Mouse (Mus musculus) liver, embryonic 14.5 days (tissue): ENCODE measurements at regions not wholly inside any gene's neighbourhood (a gene's known extent, or its start where the extent isn't known, plus 50 kb on each side); places are given as distances from the start of the nearest gene placed in this dataset.

ENCODE experiments used
- ATAC-seq: fragments of 200-750 bp; cut with Nextera tagmentation; 2 replicates; pipeline ENCODE4 v1.8.0; 2017; ENCODE audit warnings: moderate number of reproducible peaks, mild to moderate bottlenecking, moderate library complexity; ENCODE audit not compliant: insufficient read depth
- DNase-seq, 3 experiments: peaks; one replicate each; pipeline ENCODE4 v3.0.0-alpha.2; 2012 to 2013; ENCODE audit warnings: low read depth in 3 of 3, low spot score in 3 of 3
- H3K27ac ChIP-seq: fragments of 300-500 bp; sonication (generic); 2 replicates; pipeline ENCODE4 v1.5.1; 2014; ENCODE audit warnings: moderate library complexity, mild to moderate bottlenecking, control low read depth, inconsistent platforms
- H3K27me3 ChIP-seq: fragments of 300-500 bp; sonication (generic); 2 replicates; pipeline ENCODE4 v1.6.1; 2014; ENCODE audit warnings: mild to moderate bottlenecking, low read length, moderate library complexity; ENCODE audit not compliant: control insufficient read depth, insufficient read depth
- H3K36me3 ChIP-seq: fragments of 300-500 bp; sonication (generic); replicated peaks from 2 replicates; pipeline ENCODE4 v1.6.1; 2014; ENCODE audit warnings: low read depth; ENCODE audit not compliant: control insufficient read depth, insufficient read depth
- H3K4me1 ChIP-seq, 2 experiments: fragments of 200-500 bp in 1 of 2; fragments of 300-500 bp in 1 of 2; sonication (generic) in 1 of 2; replicated peaks; 2 replicates each; pipeline ENCODE4 v1.6.1; 2012 to 2014; ENCODE audit warnings: antibody characterized with exemption in 1 of 2, inconsistent platforms in 1 of 2, low read length in 1 of 2; ENCODE audit not compliant: control insufficient read depth in 2 of 2, insufficient read depth in 2 of 2
- H3K4me2 ChIP-seq: fragments of 300-500 bp; sonication (generic); 2 replicates; pipeline ENCODE4 v1.6.1; 2014; ENCODE audit warnings: low read depth, mild to moderate bottlenecking, control low read depth, moderate library complexity
- H3K4me3 ChIP-seq, 2 experiments: fragments of 200-500 bp in 1 of 2; fragments of 300-500 bp in 1 of 2; sonication (generic) in 1 of 2; 2 replicates each; pipeline ENCODE4 v1.5.1; 2012 to 2014; ENCODE audit warnings: low read depth in 2 of 2, low read length in 2 of 2, mild to moderate bottlenecking in 2 of 2, control low read depth in 1 of 2, inconsistent platforms in 1 of 2, moderate library complexity in 1 of 2; ENCODE audit not compliant: insufficient read depth in 1 of 2
- H3K9ac ChIP-seq: fragments of 300-500 bp; sonication (generic); replicated peaks from 2 replicates; pipeline ENCODE4 v1.6.1; 2014; ENCODE audit warnings: mild to moderate bottlenecking, control low read depth, moderate library complexity
- H3K9me3 ChIP-seq: fragments of 300-500 bp; sonication (generic); 2 replicates; pipeline ENCODE4 v1.6.1; 2016; ENCODE audit warnings: low read length, mixed read lengths; ENCODE audit not compliant: control insufficient read depth
- CTCF ChIP-seq: IDR thresholded peaks from 2 replicates; pipeline ENCODE4 v1.5.1; 2016; ENCODE audit warnings: antibody characterized with exemption, low read depth, control low read depth
- EP300 ChIP-seq: IDR thresholded peaks from 2 replicates; pipeline ENCODE4 v1.6.1; 2016; ENCODE audit warnings: antibody characterized with exemption, low read depth
- WGBS: fragments of 180-500 bp; shearing (Covaris S2); extraction: QIAGEN DNeasy Blood & Tissue Kit; methylation state at CpG from one replicate; pipeline ENCODE4 v1.1.7; 2014; ENCODE audit not compliant: insufficient replicate concordance; 5-methylcytosine and 5-hydroxymethylcytosine counted together

DNA sequence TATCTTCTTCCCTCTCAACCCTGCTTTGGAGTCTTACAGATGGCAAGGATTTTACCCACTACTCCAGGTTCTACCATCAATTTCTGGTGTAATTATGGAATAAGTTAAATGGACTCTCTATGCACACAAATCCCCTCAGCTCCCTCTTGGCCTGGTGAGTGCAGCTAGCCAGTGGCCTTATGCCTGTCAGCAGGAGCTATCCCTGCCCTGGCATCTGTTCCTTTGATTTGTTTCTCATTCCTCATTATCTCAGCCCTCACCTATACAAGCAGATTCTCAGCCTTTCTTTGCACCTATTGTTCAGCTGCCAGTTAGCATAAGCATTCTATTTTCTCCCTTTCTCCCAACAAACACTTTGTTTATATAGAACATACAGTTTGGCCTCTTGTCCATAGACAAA is 150.3 kb downstream of the Rnf152 start:
- no peaks in the 10 kb centered on the region for H3K9me3 ChIP-seq

DNA sequence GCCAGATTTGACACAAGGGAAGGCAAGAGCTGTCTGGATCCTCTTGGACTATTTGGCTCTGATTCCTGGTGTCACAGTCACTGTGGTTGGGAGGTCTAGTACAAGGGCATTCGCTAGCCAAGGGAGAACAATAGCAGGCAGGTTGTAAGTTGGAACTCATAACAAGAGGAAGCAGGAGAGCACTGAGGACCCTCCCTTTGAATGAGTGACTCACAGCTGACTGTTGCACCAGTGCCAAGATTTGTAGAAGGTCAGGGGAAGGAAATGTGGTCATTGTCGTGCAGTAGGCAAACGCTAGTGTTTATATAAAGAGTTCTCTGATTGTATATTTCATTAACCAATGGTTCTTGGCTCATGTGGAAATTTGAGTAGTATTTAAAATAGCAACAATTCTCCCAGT is 157.2 kb downstream of the Rnf152 start:
- WGBS = 16% methylated on average over 3 of the region's 3 CpGs
- no peak for TF ChIP-seq EP300
- no peak for TF ChIP-seq CTCF
- H3K27ac ChIP-seq = no peak overlapping the region
- no peak for ATAC-seq
- no peak overlapping the region for H3K4me2 ChIP-seq
- H3K4me3 ChIP-seq = no peak overlapping the region
- no peaks in the 10 kb centered on the region for H3K4me1 ChIP-seq
- H3K36me3 ChIP-seq = no peaks in the 10 kb centered on the region
- no peak overlapping the region for H3K9ac ChIP-seq
- H3K9me3 ChIP-seq = no peaks in the 10 kb centered on the region
- H3K27me3 ChIP-seq = no peaks in the 10 kb centered on the region
- no peak for DNase-seq

More for the DNA sequence above, 150.3 kb downstream of the Rnf152 start:
- Histone ChIP-seq H3K27ac (no peak overlapping the region), H3K36me3 (no peaks in the 10 kb centered on the region), H3K4me3 (no peak overlapping the region), H3K9ac (no peak overlapping the region), H3K4me1 (no peaks in the 10 kb centered on the region), H3K4me2 (no peak overlapping the region), H3K27me3 (no peaks in the 10 kb centered on the region)
- ATAC-seq = no peak
- TF ChIP-seq EP300 (no peak), CTCF (no peak)
- no peak for DNase-seq

DNA sequence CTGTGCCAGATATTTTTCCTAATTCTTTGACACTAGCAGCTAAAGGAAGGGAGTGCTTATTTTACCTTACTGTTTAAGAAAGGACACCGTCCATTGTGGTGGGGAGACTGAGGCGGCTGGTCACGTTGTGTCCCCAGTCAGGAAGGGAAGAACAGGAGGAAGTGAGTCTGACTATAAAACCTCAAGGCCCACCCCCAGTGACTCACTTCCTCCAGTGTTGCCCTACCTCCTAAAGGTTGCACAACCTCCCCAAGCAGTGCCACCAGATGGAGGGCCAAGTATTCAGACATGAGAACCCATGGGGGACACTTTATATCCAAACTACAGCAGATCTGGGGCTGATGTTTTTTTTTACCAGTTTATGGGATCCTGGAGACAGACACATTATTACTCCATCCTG is 165.4 kb downstream of the Rnf152 start:
- Histone ChIP-seq H3K4me1 (no peaks in the 10 kb centered on the region), H3K4me2 (no peak overlapping the region), H3K4me3 (no peak overlapping the region), H3K9me3 (no peaks in the 10 kb centered on the region), H3K27ac (no peak overlapping the region), H3K36me3 (no peaks in the 10 kb centered on the region), H3K9ac (no peak overlapping the region), H3K27me3 (no peaks in the 10 kb centered on the region)
- no peak for ATAC-seq
- TF ChIP-seq CTCF (no peak), EP300 (no peak)
- WGBS = 25% methylated on average over 3 of the region's 3 CpGs
- DNase-seq = no peak

DNA sequence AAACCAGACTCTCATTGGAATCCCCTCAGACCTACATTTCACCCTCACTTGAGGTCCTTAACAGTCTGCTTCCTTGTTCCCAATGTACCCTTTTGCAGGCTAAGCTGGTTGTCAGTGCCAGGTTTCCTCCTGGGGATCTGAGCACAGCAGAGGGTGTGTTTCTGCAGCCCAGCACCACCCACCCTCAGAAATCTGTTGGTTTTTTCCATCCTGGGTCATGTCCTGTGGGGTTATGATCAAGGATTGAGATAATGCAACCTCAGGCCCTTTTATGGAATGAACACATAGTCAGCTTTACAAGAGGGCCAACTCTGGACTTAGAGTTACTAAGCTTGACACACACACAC is 167.6 kb downstream of the Rnf152 start:
- H3K27me3 ChIP-seq = no peaks in the 10 kb centered on the region
- H3K4me3 ChIP-seq = no peak overlapping the region
- no peak overlapping the region for H3K27ac ChIP-seq
- no peak overlapping the region for H3K4me2 ChIP-seq
- no peaks in the 10 kb centered on the region for H3K9me3 ChIP-seq
- no peak for DNase-seq
- H3K9ac ChIP-seq = no peak overlapping the region
- no peak for ATAC-seq
- no peaks in the 10 kb centered on the region for H3K4me1 ChIP-seq
- no peaks in the 10 kb centered on the region for H3K36me3 ChIP-seq
- no peak for TF ChIP-seq EP300
- no peak for TF ChIP-seq CTCF

DNA sequence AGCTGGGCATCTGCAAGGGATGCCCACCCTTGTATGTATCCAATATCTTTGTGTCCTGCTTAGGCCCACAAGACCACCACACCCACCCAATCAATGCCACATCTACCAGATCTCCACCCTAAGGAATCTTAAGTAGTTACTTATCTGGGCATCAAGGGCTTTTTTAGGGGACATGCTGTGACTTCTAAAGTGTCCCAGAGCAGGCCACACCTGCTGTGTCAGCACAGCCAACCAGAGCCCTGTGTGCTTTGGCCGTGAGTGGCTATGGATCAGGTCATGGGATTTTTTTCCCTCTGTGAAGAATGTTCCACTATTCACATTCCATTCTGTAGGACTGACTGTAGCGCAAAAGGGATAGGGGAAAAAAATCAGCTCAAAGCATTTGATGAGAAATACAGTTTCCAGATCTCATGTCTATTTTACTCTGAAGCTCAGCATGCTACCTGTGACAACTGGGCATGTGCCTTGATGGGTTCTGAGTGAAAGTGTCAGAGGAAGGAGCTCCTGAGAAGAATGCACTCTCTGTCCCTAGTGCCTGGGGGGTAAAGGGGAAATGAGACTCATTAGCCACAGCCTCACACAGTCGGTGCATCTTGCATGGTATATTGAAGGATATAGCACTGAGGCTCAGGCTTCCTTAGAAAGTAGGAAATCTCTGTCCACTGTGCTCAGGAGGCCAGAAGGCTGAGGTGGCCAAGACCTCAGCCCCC is 168.1 kb downstream of the Rnf152 start:
- Histone ChIP-seq H3K9me3 (no peaks in the 10 kb centered on the region), H3K4me1 (no peaks in the 10 kb centered on the region), H3K36me3 (no peaks in the 10 kb centered on the region), H3K9ac (no peak overlapping the region), H3K4me2 (no peak overlapping the region), H3K4me3 (no peak overlapping the region), H3K27me3 (no peaks in the 10 kb centered on the region), H3K27ac (no peak overlapping the region)
- no peak for ATAC-seq
- TF ChIP-seq EP300 = no peak
- no peak for TF ChIP-seq CTCF
- no peak for DNase-seq
- WGBS = 57% methylated on average over 3 of the region's 3 CpGs
